In genomic region chr10:94500210-94500876, GRCm38 (mm10) we compare ENCODE assay signal across 10 mouse cellular contexts.
A peak's percentile ranks its signal among the peaks of the same experiment; 100 is the strongest.
DNase-seq lines count a peak whose midpoint lies in the region; ATAC-seq and TF ChIP-seq lines count a peak whose summit lies in the region.
"Had no signal": no experiment of that assay in that cellular context is flagged by ENCODE, and none has a peak within 500 bp of the region (broad histone marks: within the 10 kb centered on the region; RNA-seq: fewer than 3 reads in every experiment).

No protein-coding gene starts in this region.

- no peak for TF ChIP-seq CTCF in lung, embryonic 14.5 days (IDR thresholded peaks at IDR 0.05; ENCODE audit: low read depth)
- TF ChIP-seq CTCF in lung, adult 2 months (IDR thresholded peaks at IDR 0.05; ENCODE audit: insufficient read depth, low read length): no peak

- H3K4me2 ChIP-seq in lung, embryonic 14.5 days: peak overlapping the region; percentile 10; the same call in 1 of the 2 replicates
- H3K4me2 ChIP-seq in hindbrain, embryonic 11.5 days (replicated peaks; ENCODE audit: low read depth, low read length): no peak overlapping the region
- H3K4me2 ChIP-seq in intestine, embryonic 16.5 days (ENCODE audit: low read depth, low read length): no peak overlapping the region
- H3K4me2 ChIP-seq in neural tube, embryonic 14.5 days (ENCODE audit: low read depth, low read length): 0 out of 2 replicates have a peak overlapping the region, but pooled peaks have one; percentile 5

- H3K27me3 ChIP-seq in lung, embryonic 14.5 days (ENCODE audit: insufficient read depth, low read length): no peaks in the 10 kb centered on the region
- H3K27me3 ChIP-seq in hindbrain, embryonic 11.5 days (ENCODE audit: control insufficient read depth, insufficient read depth, low read length): no peaks in the 10 kb centered on the region
- no peaks in the 10 kb centered on the region for H3K27me3 ChIP-seq in intestine, embryonic 16.5 days (replicated peaks; ENCODE audit: control insufficient read depth, insufficient read depth, low read length)
- H3K27me3 ChIP-seq in neural tube, embryonic 14.5 days (ENCODE audit: control insufficient read depth, insufficient read depth, low read length): no peaks in the 10 kb centered on the region

- H3K9ac ChIP-seq in lung, embryonic 14.5 days: no peak overlapping the region
- no peak overlapping the region for H3K9ac ChIP-seq in hindbrain, embryonic 11.5 days (ENCODE audit: low read depth, low read length)
- H3K9ac ChIP-seq in intestine, embryonic 16.5 days (ENCODE audit: low read depth, low read length): no peak overlapping the region
- no peak overlapping the region for H3K9ac ChIP-seq in neural tube, embryonic 14.5 days (replicated peaks; ENCODE audit: low read depth, low read length)
- H3K9ac ChIP-seq: liver, postnatal 0 days had no signal

- DNase-seq in lung, embryonic 14.5 days: peak; percentile 32
- no peak for DNase-seq in lung, adult 2 months
- peak; percentile 33 for DNase-seq in hindbrain, embryonic 11.5 days (ENCODE audit: low spot score)
- DNase-seq in thymus, adult 18-20 months: no peak
- DNase-seq in urinary bladder, postnatal 25 days (ENCODE audit: low spot score): no peak
- DNase-seq: kidney, postnatal 36 days; liver, postnatal 0 days; right cerebral cortex, adult 18-20 months had no signal

- ATAC-seq in lung, embryonic 14.5 days (ENCODE audit: insufficient read depth): peak; percentile 49; the same call in 1 of the 2 replicates
- peak; percentile 45 for ATAC-seq in hindbrain, embryonic 11.5 days (ENCODE audit: low FRiP score)
- ATAC-seq in intestine, embryonic 16.5 days: 0 out of 2 replicates have a peak, but pooled peaks have one; percentile 42
- peak; percentile 73; the same call in 1 of the 2 replicates for ATAC-seq in neural tube, embryonic 14.5 days (ENCODE audit: low read depth)
- ATAC-seq: liver, postnatal 0 days had no signal

- no peaks in the 10 kb centered on the region for H3K36me3 ChIP-seq in lung, embryonic 14.5 days (ENCODE audit: insufficient read depth)
- H3K36me3 ChIP-seq in hindbrain, embryonic 11.5 days (ENCODE audit: control insufficient read depth, insufficient read depth, low read length): no peaks in the 10 kb centered on the region
- no peaks in the 10 kb centered on the region for H3K36me3 ChIP-seq in intestine, embryonic 16.5 days (ENCODE audit: control insufficient read depth, insufficient read depth, low read length)
- H3K36me3 ChIP-seq in neural tube, embryonic 14.5 days (ENCODE audit: control insufficient read depth, insufficient read depth, low read length): no peaks in the 10 kb centered on the region

- peak overlapping the region; percentile 58; the same call in 1 of the 2 replicates for H3K27ac ChIP-seq in lung, embryonic 14.5 days (ENCODE audit: low read depth)
- H3K27ac ChIP-seq in hindbrain, embryonic 11.5 days (ENCODE audit: low read depth, low read length): no peak overlapping the region
- no peak overlapping the region for H3K27ac ChIP-seq in intestine, embryonic 16.5 days (ENCODE audit: low read length)
- H3K27ac ChIP-seq in neural tube, embryonic 14.5 days (ENCODE audit: low read depth, low read length): peak overlapping the region; percentile 69

- H3K4me3 ChIP-seq in lung, embryonic 14.5 days (ENCODE audit: low read depth, low read length): no peak overlapping the region
- no peak overlapping the region for H3K4me3 ChIP-seq in lung, adult 2 months (replicated peaks; ENCODE audit: extremely low read depth, low read depth, low read length)
- H3K4me3 ChIP-seq in hindbrain, embryonic 11.5 days (ENCODE audit: low read depth, low read length): no peak overlapping the region
- no peak overlapping the region for H3K4me3 ChIP-seq in intestine, embryonic 16.5 days (ENCODE audit: low read length)
- H3K4me3 ChIP-seq in neural tube, embryonic 14.5 days (ENCODE audit: low read depth, low read length): no peak overlapping the region

- 22% methylated on average over 16 of the region's 16 CpGs for WGBS in lung, embryonic 14.5 days
- 42% methylated on average over 16 of the region's 16 CpGs for WGBS in lung, adult 2 months
- WGBS in hindbrain, embryonic 11.5 days: 31% methylated on average over 16 of the region's 16 CpGs
- WGBS in intestine, embryonic 16.5 days: 41% methylated on average over 16 of the region's 16 CpGs
- WGBS in neural tube, embryonic 14.5 days: 24% methylated on average over 16 of the region's 16 CpGs

- H3K4me1 ChIP-seq in lung, embryonic 14.5 days (ENCODE audit: insufficient read depth): peaks cover 8% of the 10 kb centered on the region; the same call in 1 of the 2 replicates
- no peaks in the 10 kb centered on the region; the same call in 1 of the 2 replicates for H3K4me1 ChIP-seq in lung, adult 2 months (ENCODE audit: control insufficient read depth, insufficient read depth, low read length)
- no peaks in the 10 kb centered on the region; the same call in 1 of the 2 replicates for H3K4me1 ChIP-seq in hindbrain, embryonic 11.5 days (replicated peaks; ENCODE audit: control insufficient read depth, insufficient read depth, low read length)
- peaks cover 2% of the 10 kb centered on the region; the same call in 1 of the 2 replicates for H3K4me1 ChIP-seq in intestine, embryonic 16.5 days (ENCODE audit: control insufficient read depth, insufficient read depth, low read length)
- peaks cover 10% of the 10 kb centered on the region; the same call in 1 of the 2 replicates for H3K4me1 ChIP-seq in neural tube, embryonic 14.5 days (ENCODE audit: control insufficient read depth, insufficient read depth, low read length)

- no peak for TF ChIP-seq POLR2A in lung, adult 2 months (IDR thresholded peaks at IDR 0.05; ENCODE audit: borderline replicate concordance, extremely low read depth, low read depth, low read length)

- H3K9me3 ChIP-seq in lung, embryonic 14.5 days (ENCODE audit: low read depth, low read length): no peaks in the 10 kb centered on the region
- H3K9me3 ChIP-seq in hindbrain, embryonic 11.5 days (ENCODE audit: control insufficient read depth, low read length): no peaks in the 10 kb centered on the region
- H3K9me3 ChIP-seq in intestine, embryonic 16.5 days (ENCODE audit: control insufficient read depth, low read length): no peaks in the 10 kb centered on the region
- no peaks in the 10 kb centered on the region for H3K9me3 ChIP-seq in neural tube, embryonic 14.5 days (ENCODE audit: control insufficient read depth, low read length)

Comparison
In these comparisons a context has a peak if more than half of its experiments do, and no peak if none do; other contexts are left out.
1. DNase-seq: peak in lung, embryonic 14.5 days (single experiment) and hindbrain, embryonic 11.5 days (single experiment); none in lung, adult 2 months (single experiment), thymus, adult 18-20 months (0 of 2) and urinary bladder, postnatal 25 days (single experiment).
2. H3K27ac ChIP-seq: peak in lung, embryonic 14.5 days (single experiment) and neural tube, embryonic 14.5 days (single experiment); none in hindbrain, embryonic 11.5 days (single experiment) and intestine, embryonic 16.5 days (single experiment).
3. H3K4me2 ChIP-seq: peak in lung, embryonic 14.5 days (single experiment) and neural tube, embryonic 14.5 days (single experiment); none in hindbrain, embryonic 11.5 days (single experiment) and intestine, embryonic 16.5 days (single experiment).
4. Peak in every context shown above with its lines, with median percentiles within 50 percentile points of each other: ATAC-seq.